Mouse (Mus musculus) lung, embryonic 16.5 days (tissue): ENCODE measurements at regions not wholly inside any gene's neighbourhood (a gene's known extent, or its start where the extent isn't known, plus 50 kb on each side); places are given as distances from the start of the nearest gene placed in this dataset.

Source experiments
- ATAC-seq: fragments of 200-750 bp; cut with Nextera tagmentation; 2 replicates; pipeline ENCODE4 v1.8.0; 2017; ENCODE audit warnings: low read depth, mild to moderate bottlenecking, moderate library complexity
- H3K27ac ChIP-seq: fragments of 300-500 bp; sonication (generic); 2 replicates; pipeline ENCODE4 v1.5.1; 2014; ENCODE audit warnings: mild to moderate bottlenecking, control low read depth, low read length
- H3K27me3 ChIP-seq: fragments of 300-500 bp; sonication (generic); 2 replicates; pipeline ENCODE4 v1.6.1; 2014; ENCODE audit warnings: low read depth, low read length, mixed read lengths; ENCODE audit not compliant: control insufficient read depth, insufficient read depth
- H3K36me3 ChIP-seq: fragments of 300-500 bp; sonication (generic); 2 replicates; pipeline ENCODE4 v1.6.1; 2014; ENCODE audit warnings: low read length; ENCODE audit not compliant: control insufficient read depth, insufficient read depth
- H3K4me1 ChIP-seq: fragments of 300-500 bp; sonication (generic); replicated peaks from 2 replicates; pipeline ENCODE4 v1.6.1; 2014; ENCODE audit warnings: low read length, mixed read lengths; ENCODE audit not compliant: control insufficient read depth, insufficient read depth
- H3K4me2 ChIP-seq: fragments of 300-500 bp; sonication (generic); 2 replicates; pipeline ENCODE4 v1.6.1; 2014; ENCODE audit warnings: low read depth, low read length, control low read depth
- H3K4me3 ChIP-seq: fragments of 300-500 bp; sonication (generic); 2 replicates; pipeline ENCODE4 v1.5.1; 2014; ENCODE audit warnings: mild to moderate bottlenecking, low read length, control low read depth
- H3K9ac ChIP-seq: fragments of 300-500 bp; sonication (generic); 2 replicates; pipeline ENCODE4 v1.6.1; 2014; ENCODE audit warnings: low read length, control low read depth
- H3K9me3 ChIP-seq: fragments of 300-500 bp; sonication (generic); 2 replicates; pipeline ENCODE4 v1.6.1; 2016; ENCODE audit warnings: low read length; ENCODE audit not compliant: control insufficient read depth
- WGBS: fragments of 180-500 bp; shearing (Covaris S2); extraction: QIAGEN DNeasy Blood & Tissue Kit; methylation state at CpG from one replicate; pipeline ENCODE4 v1.1.7; 2014; 5-methylcytosine and 5-hydroxymethylcytosine counted together

DNA sequence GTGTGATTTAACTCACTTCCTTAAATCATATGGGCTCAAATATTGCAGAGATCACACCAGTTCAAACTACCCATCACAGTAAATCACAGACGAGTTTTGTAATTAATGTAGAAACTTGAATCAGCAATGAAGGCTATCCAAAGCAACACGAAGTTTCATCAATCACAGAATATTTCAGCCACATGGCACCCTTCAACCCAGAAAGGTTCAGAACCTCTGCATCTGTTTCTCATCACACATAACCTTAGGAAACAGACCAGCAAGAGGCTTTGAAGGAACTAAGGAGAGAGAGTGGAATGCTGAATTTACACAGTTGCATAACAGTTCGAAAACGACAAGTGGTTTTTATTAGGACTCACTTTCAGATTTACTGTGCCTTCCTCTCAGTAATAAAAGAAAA lies 1494.0 kb upstream of the Sel1l start:
- 50% methylated on average over 4 of the region's 4 CpGs for WGBS
- Histone ChIP-seq H3K4me1 (no peaks in the 10 kb centered on the region), H3K4me3 (no peak overlapping the region), H3K36me3 (no peaks in the 10 kb centered on the region), H3K9me3 (no peaks in the 10 kb centered on the region), H3K27ac (no peak overlapping the region), H3K4me2 (no peak overlapping the region), H3K9ac (no peak overlapping the region), H3K27me3 (no peaks in the 10 kb centered on the region)
- no peak for ATAC-seq

DNA sequence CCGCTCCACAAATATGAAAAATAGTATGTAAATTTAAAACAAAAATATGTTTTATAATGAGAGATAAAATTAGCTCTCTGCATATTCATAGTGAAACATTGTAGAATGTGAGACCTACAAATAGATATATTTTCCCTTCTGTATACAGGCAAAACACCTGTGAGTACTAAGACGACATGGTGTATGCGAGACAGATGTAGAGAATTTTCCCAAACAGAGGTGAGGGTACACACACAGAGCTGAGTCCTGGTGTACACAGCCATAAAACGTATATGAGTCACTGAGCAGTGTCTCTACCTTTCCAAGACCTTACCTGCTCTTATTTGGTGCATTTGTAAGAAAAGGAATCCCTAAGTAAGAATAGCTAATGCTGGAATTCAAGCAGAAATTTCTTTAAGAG lies 1493.6 kb upstream of the Sel1l start:
- 72% methylated on average over 4 of the region's 4 CpGs for WGBS
- ATAC-seq = no peak
- H3K4me1 ChIP-seq = no peaks in the 10 kb centered on the region
- H3K4me3 ChIP-seq = no peak overlapping the region
- no peak overlapping the region for H3K27ac ChIP-seq
- H3K9me3 ChIP-seq = no peaks in the 10 kb centered on the region
- no peak overlapping the region for H3K4me2 ChIP-seq
- H3K9ac ChIP-seq = no peak overlapping the region
- no peaks in the 10 kb centered on the region for H3K36me3 ChIP-seq
- H3K27me3 ChIP-seq = no peaks in the 10 kb centered on the region

DNA sequence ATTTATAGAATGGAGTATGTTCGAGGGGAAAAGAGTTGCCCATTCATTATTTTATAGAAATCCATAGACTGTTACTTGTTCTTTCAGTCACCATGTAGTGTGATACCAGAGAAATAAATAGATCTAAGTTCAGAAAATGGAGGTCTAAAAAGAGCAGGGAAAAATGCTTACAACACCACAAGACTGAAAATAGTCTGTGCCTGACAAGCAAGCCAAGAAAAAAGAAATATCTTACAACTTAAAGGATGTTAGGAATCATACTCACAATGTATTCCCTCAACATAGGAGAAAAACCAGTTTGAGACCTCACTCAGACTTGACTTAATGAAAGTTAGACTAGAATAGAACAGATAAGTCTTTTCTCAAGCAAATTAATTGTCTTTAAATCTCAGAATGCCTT lies 1486.6 kb upstream of the Sel1l start:
- no peaks in the 10 kb centered on the region for H3K9me3 ChIP-seq
- 83% methylated on average over 1 of the region's 1 CpGs for WGBS
- H3K27ac ChIP-seq = no peak overlapping the region
- H3K4me1 ChIP-seq = no peaks in the 10 kb centered on the region
- no peak overlapping the region for H3K4me3 ChIP-seq
- H3K36me3 ChIP-seq = no peaks in the 10 kb centered on the region
- H3K27me3 ChIP-seq = no peaks in the 10 kb centered on the region
- H3K4me2 ChIP-seq = no peak overlapping the region
- H3K9ac ChIP-seq = no peak overlapping the region
- ATAC-seq = no peak

DNA sequence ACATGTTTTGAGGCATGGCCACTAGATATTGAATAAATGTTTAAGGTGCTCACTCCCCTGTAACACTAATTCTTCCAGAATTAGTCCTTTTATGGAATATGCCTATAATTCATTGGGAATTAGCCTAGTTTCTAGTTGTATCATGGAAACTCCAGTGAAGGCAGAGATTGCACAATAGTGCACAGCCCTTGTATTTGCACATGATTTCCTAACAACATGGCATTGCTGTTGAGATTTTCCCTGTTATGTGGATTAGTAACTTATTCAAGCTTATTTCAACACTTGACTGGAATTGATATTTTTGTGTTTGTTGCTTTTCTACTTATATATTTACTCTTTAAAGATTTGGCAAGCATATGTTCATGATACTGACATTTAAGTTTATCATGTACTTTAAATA lies 1463.3 kb upstream of the Sel1l start:
- no peaks in the 10 kb centered on the region for H3K36me3 ChIP-seq
- no peaks in the 10 kb centered on the region for H3K9me3 ChIP-seq
- no peak overlapping the region for H3K4me3 ChIP-seq
- no peaks in the 10 kb centered on the region for H3K4me1 ChIP-seq
- no peak overlapping the region for H3K4me2 ChIP-seq
- H3K27me3 ChIP-seq = no peaks in the 10 kb centered on the region
- no peak overlapping the region for H3K27ac ChIP-seq
- no peak overlapping the region for H3K9ac ChIP-seq
- no peak for ATAC-seq

DNA sequence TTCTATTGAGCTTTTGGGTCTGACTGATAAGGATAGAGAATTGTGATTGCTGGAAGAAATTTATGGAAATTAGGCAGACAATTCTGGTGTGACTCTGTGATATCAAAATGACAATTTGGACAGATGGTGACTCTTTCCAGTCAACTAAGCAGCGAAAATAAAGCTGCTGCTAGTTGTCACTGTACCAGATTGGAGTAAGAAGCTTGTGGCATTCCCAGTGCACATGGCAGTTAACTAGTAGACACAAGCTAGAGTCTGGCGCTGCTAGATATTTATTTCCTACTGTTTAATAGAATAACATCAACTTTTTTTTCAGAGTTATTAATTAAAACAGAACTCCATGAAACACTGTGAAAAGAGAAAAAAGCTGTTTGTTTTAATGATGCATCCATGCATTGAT lies 1432.9 kb upstream of the Sel1l start:
- H3K9ac ChIP-seq = no peak overlapping the region
- no peak overlapping the region for H3K4me2 ChIP-seq
- H3K4me1 ChIP-seq = no peaks in the 10 kb centered on the region
- ATAC-seq = no peak
- H3K36me3 ChIP-seq = no peaks in the 10 kb centered on the region
- WGBS = 51% methylated on average over 2 of the region's 2 CpGs
- H3K4me3 ChIP-seq = no peak overlapping the region
- H3K9me3 ChIP-seq = no peaks in the 10 kb centered on the region
- H3K27ac ChIP-seq = no peak overlapping the region
- H3K27me3 ChIP-seq = no peaks in the 10 kb centered on the region

DNA sequence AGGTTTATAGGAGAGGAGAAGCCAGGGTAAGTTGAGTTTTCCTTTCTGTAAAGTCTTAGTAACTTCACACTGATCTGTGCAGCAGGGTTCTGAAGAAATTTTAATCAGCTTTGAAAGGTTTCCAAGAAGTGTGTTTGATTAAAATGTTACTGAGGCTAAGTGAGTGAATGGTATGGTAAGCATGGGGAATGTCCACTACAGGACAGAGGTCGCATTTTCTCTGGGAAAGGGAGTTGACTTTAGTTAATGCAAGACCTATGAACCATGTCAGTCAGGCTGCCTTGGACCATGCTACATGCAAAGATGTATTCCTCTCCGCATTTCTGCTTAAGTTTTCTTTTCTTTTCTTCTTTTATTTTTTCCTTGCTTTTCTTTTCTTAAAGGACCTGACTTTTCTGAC lies 1424.7 kb upstream of the Sel1l start:
- WGBS = 55% methylated on average over 2 of the region's 2 CpGs
- H3K36me3 ChIP-seq = no peaks in the 10 kb centered on the region
- H3K9me3 ChIP-seq = no peaks in the 10 kb centered on the region
- H3K4me1 ChIP-seq = no peaks in the 10 kb centered on the region
- H3K4me2 ChIP-seq = no peak overlapping the region
- H3K9ac ChIP-seq = no peak overlapping the region
- H3K27ac ChIP-seq = no peak overlapping the region
- no peak for ATAC-seq
- H3K27me3 ChIP-seq = no peaks in the 10 kb centered on the region
- H3K4me3 ChIP-seq = no peak overlapping the region

DNA sequence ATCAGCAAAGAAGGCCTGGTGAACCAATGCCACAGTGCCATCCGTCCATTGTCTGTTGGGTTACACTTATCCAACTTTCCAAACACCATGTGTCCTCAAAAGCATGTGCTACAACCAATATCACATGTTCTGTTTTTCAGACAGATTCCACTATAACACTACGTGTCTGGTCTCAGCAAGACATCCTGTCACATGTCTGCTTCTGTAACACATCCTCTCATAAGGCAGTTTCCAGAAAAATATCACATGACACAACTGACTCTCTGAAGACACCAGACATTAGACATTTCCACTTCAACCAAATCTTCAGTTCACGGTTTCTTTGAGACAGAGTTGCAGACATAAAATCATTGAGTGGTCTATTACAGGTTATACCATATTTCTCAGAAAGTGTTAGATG lies 1381.3 kb upstream of the Sel1l start:
- no peak for ATAC-seq
- WGBS = 66% methylated on average over 3 of the region's 3 CpGs
- no peaks in the 10 kb centered on the region for H3K4me1 ChIP-seq
- H3K36me3 ChIP-seq = no peaks in the 10 kb centered on the region
- no peak overlapping the region for H3K4me3 ChIP-seq
- no peaks in the 10 kb centered on the region for H3K9me3 ChIP-seq
- no peak overlapping the region for H3K9ac ChIP-seq
- no peaks in the 10 kb centered on the region for H3K27me3 ChIP-seq
- no peak overlapping the region for H3K27ac ChIP-seq
- H3K4me2 ChIP-seq = no peak overlapping the region

DNA sequence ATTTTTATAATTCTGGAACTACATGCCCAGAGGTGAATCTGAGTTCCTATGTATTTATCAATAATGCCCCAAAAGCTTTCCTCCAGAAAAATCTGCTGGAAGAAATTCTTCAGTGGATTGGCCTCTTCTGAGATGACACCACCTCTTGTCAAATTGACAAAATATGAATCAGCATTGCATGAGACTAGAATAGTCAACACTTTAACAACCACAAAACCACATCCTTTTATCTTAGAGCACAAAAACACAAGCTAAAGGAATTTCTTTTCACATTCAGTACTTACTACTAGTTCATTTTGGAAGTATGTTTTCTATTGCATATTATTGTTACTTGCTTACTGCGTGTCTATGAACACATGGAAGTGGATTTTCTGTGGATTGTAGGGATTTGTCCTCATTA lies 1377.9 kb upstream of the Sel1l start:
- no peak overlapping the region for H3K9ac ChIP-seq
- no peak overlapping the region for H3K27ac ChIP-seq
- H3K4me3 ChIP-seq = no peak overlapping the region
- H3K36me3 ChIP-seq = no peaks in the 10 kb centered on the region
- no peaks in the 10 kb centered on the region for H3K9me3 ChIP-seq
- no peak overlapping the region for H3K4me2 ChIP-seq
- 79% methylated on average over 1 of the region's 1 CpGs for WGBS
- no peak for ATAC-seq
- no peaks in the 10 kb centered on the region for H3K4me1 ChIP-seq
- H3K27me3 ChIP-seq = no peaks in the 10 kb centered on the region

DNA sequence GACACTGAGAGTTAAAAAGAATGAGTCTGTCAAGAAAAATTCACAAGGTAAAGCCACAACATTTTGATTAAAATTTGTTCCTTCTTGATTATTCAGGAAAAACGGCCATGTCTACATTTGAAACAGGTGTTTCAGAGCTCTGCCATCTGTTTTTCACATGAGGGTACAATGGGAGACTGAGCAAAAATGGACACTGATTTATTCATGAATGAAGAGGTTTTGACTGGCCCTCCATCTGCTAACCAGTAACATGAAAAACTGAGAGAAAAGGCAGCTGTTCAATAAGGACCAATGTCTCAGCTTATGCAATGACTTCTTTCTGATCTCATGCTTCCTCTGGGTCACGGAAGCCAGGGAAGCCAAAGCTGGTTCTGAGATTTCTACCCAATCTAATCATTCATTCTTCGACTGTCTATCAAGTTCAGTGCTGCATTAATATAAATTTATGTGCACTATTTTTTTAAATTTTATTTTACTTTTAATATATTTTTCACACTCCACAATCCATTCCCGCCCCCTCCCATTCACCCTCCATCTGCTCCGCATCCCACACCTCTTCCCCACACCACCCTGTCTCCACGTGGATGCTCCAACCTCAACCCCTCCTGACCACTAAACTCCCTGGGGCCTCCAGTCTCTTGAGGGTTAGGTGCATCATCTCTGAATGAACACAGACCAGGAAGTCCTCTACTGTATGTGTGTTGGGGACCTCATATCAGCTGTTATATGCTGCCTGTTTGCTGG lies 1372.4 kb upstream of the Sel1l start:
- no peak for ATAC-seq
- no peaks in the 10 kb centered on the region for H3K4me1 ChIP-seq
- whole genome bisulfite sequencing = 73% methylated on average over 6 of the region's 6 CpGs

DNA sequence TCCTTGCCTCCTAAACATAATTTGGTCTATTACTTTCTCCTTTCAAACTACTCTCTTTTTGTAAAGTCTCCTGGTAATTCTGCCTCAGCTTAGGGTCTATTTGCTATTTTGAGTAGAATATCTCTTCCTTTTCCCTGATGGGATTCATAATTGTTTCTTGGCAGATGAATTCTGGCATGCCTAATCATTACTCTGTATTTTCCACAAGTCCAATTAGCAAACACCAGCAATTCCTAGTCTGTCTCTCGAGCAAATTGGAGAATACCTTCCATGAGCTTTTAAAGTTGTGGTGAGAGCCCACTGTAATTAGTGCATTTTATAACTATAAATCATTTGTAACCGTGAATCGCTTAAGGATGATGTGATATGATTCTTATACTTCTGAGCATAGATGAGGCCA lies 1358.6 kb upstream of the Sel1l start:
- no peak for ATAC-seq

More for the DNA sequence above, 1372.4 kb upstream of the Sel1l start:
- Histone ChIP-seq H3K4me2 (no peak overlapping the region), H3K4me3 (no peak overlapping the region), H3K36me3 (no peaks in the 10 kb centered on the region), H3K9me3 (no peaks in the 10 kb centered on the region), H3K27ac (no peak overlapping the region), H3K9ac (no peak overlapping the region), H3K27me3 (no peaks in the 10 kb centered on the region)

More for the DNA sequence above, 1358.6 kb upstream of the Sel1l start:
- Histone ChIP-seq H3K36me3 (no peaks in the 10 kb centered on the region), H3K9me3 (no peaks in the 10 kb centered on the region), H3K27me3 (no peaks in the 10 kb centered on the region), H3K27ac (no peak overlapping the region), H3K4me3 (no peak overlapping the region), H3K9ac (no peak overlapping the region), H3K4me2 (no peak overlapping the region), H3K4me1 (no peaks in the 10 kb centered on the region)
- 71% methylated on average over 3 of the region's 3 CpGs for WGBS
